In genomic region chr7:38074514-38074913, GRCm38 (mm10) we compare ENCODE assay signal across 8 mouse cellular contexts. TPM values are rescaled to one million over a fixed set of nuclear protein-coding genes. Genes with fewer than 3 reads are reported as not detected.
DNase-seq lines count a peak whose midpoint lies in the region; ATAC-seq and TF ChIP-seq lines count a peak whose summit lies in the region.

No protein-coding gene starts in this region.

- H3K9ac ChIP-seq in kidney, embryonic 15.5 days, result no peak overlapping the region
- peak overlapping the region; percentile 61 for H3K9ac ChIP-seq in hindbrain, embryonic 13.5 days
- peak overlapping the region; percentile 29; the same call in 1 of the 2 replicates for H3K9ac ChIP-seq in neural tube, embryonic 12.5 days

- no peak for TF ChIP-seq POLR2A in thymus, adult 2 months (IDR thresholded peaks at IDR 0.05; ENCODE audit: control insufficient read depth, extremely low read depth, insufficient read depth, low read length, poor library complexity)

- H3K4me2 ChIP-seq in kidney, embryonic 15.5 days, result peak overlapping the region; percentile 47
- peak overlapping the region; percentile 48 for H3K4me2 ChIP-seq in hindbrain, embryonic 13.5 days
- H3K4me2 ChIP-seq in neural tube, embryonic 12.5 days (replicated peaks), result peak overlapping the region; percentile 57

- no peak for TF ChIP-seq CTCF in thymus, adult 2 months (IDR thresholded peaks at IDR 0.05; ENCODE audit: borderline replicate concordance, control insufficient read depth, extremely low read depth, insufficient read depth, low read length, poor library complexity)

- no peaks in the 10 kb centered on the region for H3K36me3 ChIP-seq in kidney, embryonic 15.5 days
- no peaks in the 10 kb centered on the region for H3K36me3 ChIP-seq in hindbrain, embryonic 13.5 days
- no peaks in the 10 kb centered on the region for H3K36me3 ChIP-seq in neural tube, embryonic 12.5 days
- H3K36me3 ChIP-seq in thymus, adult 2 months (ENCODE audit: control insufficient read depth, insufficient read depth, low read length), result no peaks in the 10 kb centered on the region

- no peak for DNase-seq in kidney, postnatal 10 days
- DNase-seq in embryo, embryonic 11 days, result peak; percentile 68
- DNase-seq in thymus, adult 2 months, result no peak
- DNase-seq in lung, postnatal 25 days (ENCODE audit: low spot score), result no peak
- DNase-seq in layer of hippocampus, adult 9-11 months, result no peak

- H3K27ac ChIP-seq in kidney, embryonic 15.5 days, result no peak overlapping the region
- H3K27ac ChIP-seq in hindbrain, embryonic 13.5 days, result no peak overlapping the region; the same call in 1 of the 2 replicates
- H3K27ac ChIP-seq in neural tube, embryonic 12.5 days, result no peak overlapping the region
- no peak overlapping the region for H3K27ac ChIP-seq in thymus, adult 2 months (ENCODE audit: control insufficient read depth, insufficient read depth, low read length)

- peak overlapping the region; percentile 22; the same call in 1 of the 2 replicates for H3K4me3 ChIP-seq in kidney, embryonic 15.5 days (replicated peaks)
- peak overlapping the region; percentile 14 for H3K4me3 ChIP-seq in hindbrain, embryonic 13.5 days
- peak overlapping the region; percentile 11; the same call in 1 of the 2 replicates for H3K4me3 ChIP-seq in neural tube, embryonic 12.5 days
- H3K4me3 ChIP-seq in thymus, adult 2 months (ENCODE audit: control insufficient read depth, insufficient read depth, low read length), result no peak overlapping the region

- WGBS in kidney, embryonic 15.5 days, result 3% methylated on average over 14 of the region's 14 CpGs
- 2% methylated on average over 14 of the region's 14 CpGs for WGBS in hindbrain, embryonic 13.5 days
- 2% methylated on average over 14 of the region's 14 CpGs for WGBS in neural tube, embryonic 12.5 days
- WGBS in thymus, adult 2 months, result 25% methylated on average over 14 of the region's 14 CpGs

- H3K27me3 ChIP-seq in kidney, embryonic 15.5 days, result peaks cover 22% of the 10 kb centered on the region
- peaks cover 13% of the 10 kb centered on the region for H3K27me3 ChIP-seq in hindbrain, embryonic 13.5 days
- H3K27me3 ChIP-seq in neural tube, embryonic 12.5 days (replicated peaks), result no peaks in the 10 kb centered on the region; the same call in 1 of the 2 replicates
- H3K27me3 ChIP-seq in thymus, adult 2 months (ENCODE audit: control insufficient read depth, insufficient read depth, low read length), result no peaks in the 10 kb centered on the region

- no peaks in the 10 kb centered on the region for H3K9me3 ChIP-seq in kidney, embryonic 15.5 days (replicated peaks)
- no peaks in the 10 kb centered on the region for H3K9me3 ChIP-seq in hindbrain, embryonic 13.5 days
- H3K9me3 ChIP-seq in neural tube, embryonic 12.5 days, result no peaks in the 10 kb centered on the region

- H3K4me1 ChIP-seq in kidney, embryonic 15.5 days, result peaks cover 6% of the 10 kb centered on the region
- H3K4me1 ChIP-seq in hindbrain, embryonic 13.5 days (replicated peaks), result peaks cover 12% of the 10 kb centered on the region
- peaks cover 13% of the 10 kb centered on the region for H3K4me1 ChIP-seq in neural tube, embryonic 12.5 days
- no peaks in the 10 kb centered on the region for H3K4me1 ChIP-seq in thymus, adult 2 months (replicated peaks; ENCODE audit: control insufficient read depth, insufficient read depth, low read length)

- no peak for ATAC-seq in kidney, embryonic 15.5 days (replicated peaks; ENCODE audit: low FRiP score)
- no peak; the same call in 1 of the 2 replicates for ATAC-seq in hindbrain, embryonic 13.5 days (ENCODE audit: low FRiP score)
- peak; percentile 85 for ATAC-seq in neural tube, embryonic 12.5 days (ENCODE audit: low FRiP score, low read depth)

RNA-seq across cellular contexts. Expression of gene Ccne1, which starts 32.8 kb away (rescaled TPM):
- 65.9 and 71.4 TPM in 2 replicates for polyA plus RNA-seq in kidney, embryonic 15.5 days (2015; fragmentation: Nextera tagmentation; extraction: Ambion mirVana)
- 15.9 and 16.1 TPM in 2 replicates for polyA plus RNA-seq in hindbrain, embryonic 13.5 days (2015; fragmentation: Nextera tagmentation; extraction: Ambion mirVana)
- 40.9 and 41.2 TPM in 2 replicates for polyA plus RNA-seq in neural tube, embryonic 12.5 days (2016; fragmentation: Nextera tagmentation; extraction: Ambion mirVana)
- 27.1 and 57.3 TPM in 2 replicates for polyA plus RNA-seq in thymus, adult 2 months (2012; rRNA removed)

RNA-seq across cellular contexts. Expression of gene Uri1, which starts 51.2 kb away (rescaled TPM):
- 50.5 and 52.2 TPM in 2 replicates for polyA plus RNA-seq in kidney, embryonic 15.5 days (2015; fragmentation: Nextera tagmentation; extraction: Ambion mirVana)
- 35.7 and 36.1 TPM in 2 replicates for polyA plus RNA-seq in hindbrain, embryonic 13.5 days (2015; fragmentation: Nextera tagmentation; extraction: Ambion mirVana)
- 42.6 and 45.5 TPM in 2 replicates for polyA plus RNA-seq in neural tube, embryonic 12.5 days (2016; fragmentation: Nextera tagmentation; extraction: Ambion mirVana)
- 10.3 and 11.4 TPM in 2 replicates for polyA plus RNA-seq in thymus, adult 2 months (2012; rRNA removed)
